Mouse (Mus musculus): Measurements from ENCODE around the gene Mlxipl. TPM values are rescaled to one million over a fixed set of nuclear protein-coding genes. Genes with fewer than 3 reads are reported as not detected.
A peak's percentile ranks its signal among the peaks of the same experiment; 100 is the strongest.

The Mlxipl gene
- polyA plus RNA-seq, 1 experiment from 2014 or later, result 2.0 TPM

GRCm38 (mm10) chr5:135149053-135149819 is 59.5 kb downstream of the Mlxipl start, which contains the start of gene Tbl2:
Tbl2 (plus strand) TSS chr5:135149657.
- Histone ChIP-seq H3K27me3 (no peaks in the 10 kb centered on the region), H3K4me1 (peaks cover 16% of the 10 kb centered on the region; the same call in 1 of the 2 replicates), H3K27ac (replicated peaks) (peak within 1 kb of the TSS; percentile 90), H3K9ac (replicated peaks) (peak within 1 kb of the TSS; percentile 72), H3K4me2 (replicated peaks) (peak within 1 kb of the TSS; percentile 76), H3K36me3 (peaks cover 13% of the 10 kb centered on the region), H3K4me3 (peak within 1 kb of the TSS; percentile 65), H3K9me3 (no peaks in the 10 kb centered on the region)
- peak; percentile 97 for ATAC-seq (ENCODE audit: low FRiP score, low read depth)
- WGBS, result under 1% methylated on average over 63 of the region's 63 CpGs

GRCm38 (mm10) chr5:135149820-135150178 is 60.1 kb downstream of the Mlxipl start:
- Histone ChIP-seq H3K9me3 (no peaks in the 10 kb centered on the region), H3K27ac (replicated peaks) (peak overlapping the region; percentile 90), H3K4me1 (peaks cover 16% of the 10 kb centered on the region; the same call in 1 of the 2 replicates), H3K9ac (replicated peaks) (peak overlapping the region; percentile 72), H3K4me2 (replicated peaks) (peak overlapping the region; percentile 76), H3K4me3 (peak overlapping the region; percentile 65), H3K36me3 (peaks cover 19% of the 10 kb centered on the region), H3K27me3 (no peaks in the 10 kb centered on the region)
- ATAC-seq (ENCODE audit: low FRiP score, low read depth), result no peak
- WGBS, result under 1% methylated on average over 23 of the region's 23 CpGs

- ATAC-seq (ENCODE audit: low FRiP score, low read depth), result no peak
- Histone ChIP-seq H3K36me3 (peaks cover 84% of the 10 kb centered on the region), H3K27ac (replicated peaks) (no peak overlapping the region), H3K4me3 (no peak overlapping the region), H3K9ac (replicated peaks) (no peak overlapping the region), H3K4me2 (replicated peaks) (no peak overlapping the region), H3K27me3 (no peaks in the 10 kb centered on the region), H3K9me3 (no peaks in the 10 kb centered on the region), H3K4me1 (no peaks in the 10 kb centered on the region)
- WGBS, result 99% methylated on average over 4 of the region's 4 CpGs
Measured at GRCm38 (mm10) chr5:135156496-135156895, 66.8 kb downstream of the Mlxipl start.

GRCm38 (mm10) chr5:135161221-135161620 is 71.5 kb downstream of the Mlxipl start:
- H3K4me3 ChIP-seq, result no peak overlapping the region
- no peak for ATAC-seq (ENCODE audit: low FRiP score, low read depth)
- H3K27me3 ChIP-seq, result no peaks in the 10 kb centered on the region
- 100% methylated on average over 4 of the region's 4 CpGs for WGBS
- peaks cover 56% of the 10 kb centered on the region for H3K36me3 ChIP-seq
- no peaks in the 10 kb centered on the region for H3K4me1 ChIP-seq
- H3K4me2 ChIP-seq (replicated peaks), result no peak overlapping the region
- H3K9ac ChIP-seq (replicated peaks), result no peak overlapping the region
- no peaks in the 10 kb centered on the region for H3K9me3 ChIP-seq
- H3K27ac ChIP-seq (replicated peaks), result no peak overlapping the region

- no peak overlapping the region for H3K9ac ChIP-seq (replicated peaks)
- no peaks in the 10 kb centered on the region for H3K27me3 ChIP-seq
- H3K4me2 ChIP-seq (replicated peaks), result no peak overlapping the region
- H3K4me3 ChIP-seq, result no peak overlapping the region
- 91% methylated on average over 7 of the region's 7 CpGs for WGBS
- no peak overlapping the region for H3K27ac ChIP-seq (replicated peaks)
- no peaks in the 10 kb centered on the region for H3K9me3 ChIP-seq
- H3K4me1 ChIP-seq, result no peaks in the 10 kb centered on the region
- H3K36me3 ChIP-seq, result peaks cover 52% of the 10 kb centered on the region
- no peak for ATAC-seq (ENCODE audit: low FRiP score, low read depth)
Measured at GRCm38 (mm10) chr5:135161650-135162049, 72.0 kb downstream of the Mlxipl start.

- ATAC-seq (ENCODE audit: low FRiP score, low read depth), result no peak
- Histone ChIP-seq H3K4me1 (no peaks in the 10 kb centered on the region), H3K27ac (replicated peaks) (no peak overlapping the region), H3K9me3 (no peaks in the 10 kb centered on the region), H3K9ac (replicated peaks) (no peak overlapping the region), H3K4me2 (replicated peaks) (no peak overlapping the region), H3K27me3 (no peaks in the 10 kb centered on the region), H3K36me3 (peaks cover 45% of the 10 kb centered on the region), H3K4me3 (no peak overlapping the region)
- WGBS, result 94% methylated on average over 8 of the region's 8 CpGs
Measured at GRCm38 (mm10) chr5:135162361-135162760, 72.7 kb downstream of the Mlxipl start.

- no peak overlapping the region for H3K27ac ChIP-seq (replicated peaks)
- 93% methylated on average over 6 of the region's 6 CpGs for WGBS
- H3K36me3 ChIP-seq, result peaks cover 42% of the 10 kb centered on the region
- no peaks in the 10 kb centered on the region for H3K27me3 ChIP-seq
- H3K9ac ChIP-seq (replicated peaks), result no peak overlapping the region
- H3K9me3 ChIP-seq, result no peaks in the 10 kb centered on the region
- H3K4me3 ChIP-seq, result no peak overlapping the region
- H3K4me2 ChIP-seq (replicated peaks), result no peak overlapping the region
- H3K4me1 ChIP-seq, result no peaks in the 10 kb centered on the region; the same call in 1 of the 2 replicates
- ATAC-seq (ENCODE audit: low FRiP score, low read depth), result no peak
Measured at GRCm38 (mm10) chr5:135162821-135163220, 73.1 kb downstream of the Mlxipl start.

GRCm38 (mm10) chr5:135166909-135167308 is 77.2 kb downstream of the Mlxipl start:
- H3K36me3 ChIP-seq, result peaks cover 7% of the 10 kb centered on the region
- no peak for ATAC-seq (ENCODE audit: low FRiP score, low read depth)
- H3K4me1 ChIP-seq, result peaks cover 11% of the 10 kb centered on the region
- H3K9me3 ChIP-seq, result no peaks in the 10 kb centered on the region
- no peak overlapping the region for H3K27ac ChIP-seq (replicated peaks)
- WGBS, result 95% methylated on average over 4 of the region's 4 CpGs
- H3K4me3 ChIP-seq, result no peak overlapping the region
- H3K27me3 ChIP-seq, result no peaks in the 10 kb centered on the region
- no peak overlapping the region for H3K4me2 ChIP-seq (replicated peaks)
- no peak overlapping the region for H3K9ac ChIP-seq (replicated peaks)

- H3K4me3 ChIP-seq, result no peak overlapping the region
- H3K4me2 ChIP-seq (replicated peaks), result no peak overlapping the region
- 93% methylated on average over 4 of the region's 4 CpGs for WGBS
- no peak overlapping the region for H3K9ac ChIP-seq (replicated peaks)
- no peaks in the 10 kb centered on the region for H3K27me3 ChIP-seq
- no peaks in the 10 kb centered on the region for H3K9me3 ChIP-seq
- peaks cover 11% of the 10 kb centered on the region for H3K4me1 ChIP-seq
- H3K36me3 ChIP-seq, result peaks cover 11% of the 10 kb centered on the region
- ATAC-seq (ENCODE audit: low FRiP score, low read depth), result no peak
- H3K27ac ChIP-seq (replicated peaks), result no peak overlapping the region
Measured at GRCm38 (mm10) chr5:135167469-135167868, 77.8 kb downstream of the Mlxipl start.

GRCm38 (mm10) chr5:135168063-135169062 is 78.7 kb downstream of the Mlxipl start, which contains the start of gene Bcl7b:
Bcl7b (plus strand) TSS chr5:135168283.
- H3K27ac ChIP-seq (replicated peaks), result peak within 1 kb of the TSS; percentile 100
- H3K4me1 ChIP-seq, result peaks cover 11% of the 10 kb centered on the region
- H3K36me3 ChIP-seq, result peaks cover 18% of the 10 kb centered on the region
- peak within 1 kb of the TSS; percentile 94 for H3K4me2 ChIP-seq (replicated peaks)
- H3K9ac ChIP-seq (replicated peaks), result peak within 1 kb of the TSS; percentile 81
- H3K9me3 ChIP-seq, result no peaks in the 10 kb centered on the region
- H3K27me3 ChIP-seq, result no peaks in the 10 kb centered on the region
- peak within 1 kb of the TSS; percentile 75 for H3K4me3 ChIP-seq
- ATAC-seq (ENCODE audit: low FRiP score, low read depth), result peak; percentile 98
- 2% methylated on average over 93 of the region's 95 CpGs for WGBS

GRCm38 (mm10) chr5:135169479-135169878 is 79.8 kb downstream of the Mlxipl start:
- Histone ChIP-seq H3K9me3 (no peaks in the 10 kb centered on the region), H3K27ac (replicated peaks) (no peak overlapping the region), H3K27me3 (no peaks in the 10 kb centered on the region), H3K4me3 (peak overlapping the region; percentile 75), H3K9ac (replicated peaks) (peak overlapping the region; percentile 81), H3K4me1 (peaks cover 11% of the 10 kb centered on the region), H3K36me3 (peaks cover 28% of the 10 kb centered on the region), H3K4me2 (replicated peaks) (peak overlapping the region; percentile 94)
- no peak for ATAC-seq (ENCODE audit: low FRiP score, low read depth)
- 90% methylated on average over 5 of the region's 5 CpGs for WGBS
